Mouse (Mus musculus): Measurements from ENCODE around the gene Nr2f1. TPM values are rescaled to one million over a fixed set of nuclear protein-coding genes. Genes with fewer than 3 reads are reported as not detected.
"Not testable (repeated sequence)": the region's sequence is repeated elsewhere in the genome, so short reads cannot be mapped to it uniquely, and the experiment has no call there.

Nr2f1 gene
- polyA plus RNA-seq (2015; fragmentation: Nextera tagmentation; extraction: Ambion mirVana), result 9.8 and 11.2 TPM in 2 replicates

GRCm38 (mm10) chr13:78199642-78200160 lies at the start of gene Nr2f1:
TSS of gene Nr2f1 (minus strand) at chr13:78199757.
- ATAC-seq (replicated peaks; ENCODE audit: low FRiP score, low read depth), result no peak
- Histone ChIP-seq H3K27me3 (ENCODE audit: insufficient read depth, low read length) (no peaks in the 10 kb centered on the region), H3K4me3 (replicated peaks; ENCODE audit: low read depth, low read length) (peak within 1 kb of the TSS; percentile 82), H3K9ac (ENCODE audit: low read depth, low read length) (peak within 1 kb of the TSS; percentile 89), H3K4me1 (replicated peaks; ENCODE audit: insufficient read depth, low read length) (peaks cover 14% of the 10 kb centered on the region; the same call in 1 of the 2 replicates), H3K4me2 (ENCODE audit: low read length) (peak within 1 kb of the TSS; percentile 92), H3K27ac (peak within 1 kb of the TSS; percentile 94), H3K9me3 (replicated peaks; ENCODE audit: low read length) (no peaks in the 10 kb centered on the region), H3K36me3 (ENCODE audit: insufficient read depth, low read length) (no peaks in the 10 kb centered on the region)
- TF ChIP-seq CTCF (IDR thresholded peaks at IDR 0.05; ENCODE audit: low read depth), result no peak
- DNase-seq (ENCODE audit: low spot score), result peak; percentile 56
- WGBS, result 2% methylated on average over 14 of the region's 14 CpGs

- no peak overlapping the region for H3K4me3 ChIP-seq (replicated peaks; ENCODE audit: low read depth, low read length)
- 88% methylated on average over 3 of the region's 3 CpGs for WGBS
- no peaks in the 10 kb centered on the region for H3K9me3 ChIP-seq (replicated peaks; ENCODE audit: low read length)
- no peaks in the 10 kb centered on the region for H3K4me1 ChIP-seq (replicated peaks; ENCODE audit: insufficient read depth, low read length)
- H3K9ac ChIP-seq (ENCODE audit: low read depth, low read length), result no peak overlapping the region
- no peak overlapping the region for H3K27ac ChIP-seq
- H3K4me2 ChIP-seq (ENCODE audit: low read length), result no peak overlapping the region
- ATAC-seq (replicated peaks; ENCODE audit: low FRiP score, low read depth) (no peak), DNase-seq (ENCODE audit: low spot score) (no peak)
- TF ChIP-seq CTCF (IDR thresholded peaks at IDR 0.05; ENCODE audit: low read depth), result no peak
- H3K36me3 ChIP-seq (ENCODE audit: insufficient read depth, low read length), result no peaks in the 10 kb centered on the region
- H3K27me3 ChIP-seq (ENCODE audit: insufficient read depth, low read length), result no peaks in the 10 kb centered on the region
These were observed 22.1 kb upstream of the Nr2f1 start for GRCm38 (mm10) chr13:78221680-78222079.

GRCm38 (mm10) chr13:78220238-78220637 lies 20.7 kb upstream of the Nr2f1 start:
- not testable (repeated sequence) for ATAC-seq (replicated peaks; ENCODE audit: low FRiP score, low read depth); H3K4me1 ChIP-seq (replicated peaks; ENCODE audit: insufficient read depth, low read length); H3K9me3 ChIP-seq (replicated peaks; ENCODE audit: low read length); H3K4me2 ChIP-seq (ENCODE audit: low read length); H3K4me3 ChIP-seq (replicated peaks; ENCODE audit: low read depth, low read length); H3K27ac ChIP-seq; DNase-seq (ENCODE audit: low spot score); H3K9ac ChIP-seq (ENCODE audit: low read depth, low read length); H3K27me3 ChIP-seq (ENCODE audit: insufficient read depth, low read length); H3K36me3 ChIP-seq (ENCODE audit: insufficient read depth, low read length)
- 95% methylated on average over 6 of the region's 6 CpGs for WGBS

- DNase-seq (ENCODE audit: low spot score) (no peak), ATAC-seq (replicated peaks; ENCODE audit: low FRiP score, low read depth) (no peak)
- peaks cover 5% of the 10 kb centered on the region; the same call in 1 of the 2 replicates for H3K4me1 ChIP-seq (replicated peaks; ENCODE audit: insufficient read depth, low read length)
- H3K4me3 ChIP-seq (replicated peaks; ENCODE audit: low read depth, low read length), result no peak overlapping the region
- peaks cover 5% of the 10 kb centered on the region; the same call in 1 of the 2 replicates for H3K27me3 ChIP-seq (ENCODE audit: insufficient read depth, low read length)
- no peaks in the 10 kb centered on the region for H3K9me3 ChIP-seq (replicated peaks; ENCODE audit: low read length)
- H3K9ac ChIP-seq (ENCODE audit: low read depth, low read length), result no peak overlapping the region
- 51% methylated on average over 2 of the region's 2 CpGs for WGBS
- H3K36me3 ChIP-seq (ENCODE audit: insufficient read depth, low read length), result no peaks in the 10 kb centered on the region
- TF ChIP-seq CTCF (IDR thresholded peaks at IDR 0.05; ENCODE audit: low read depth), result no peak
- H3K27ac ChIP-seq, result no peak overlapping the region
- H3K4me2 ChIP-seq (ENCODE audit: low read length), result no peak overlapping the region
These were observed 15.7 kb upstream of the Nr2f1 start for GRCm38 (mm10) chr13:78215223-78215622.

GRCm38 (mm10) chr13:78213155-78213554 lies 13.6 kb upstream of the Nr2f1 start:
- Histone ChIP-seq H3K4me2 (ENCODE audit: low read length) (no peak overlapping the region), H3K9me3 (replicated peaks; ENCODE audit: low read length) (no peaks in the 10 kb centered on the region), H3K27ac (no peak overlapping the region), H3K27me3 (ENCODE audit: insufficient read depth, low read length) (peaks cover 5% of the 10 kb centered on the region; the same call in 1 of the 2 replicates), H3K36me3 (ENCODE audit: insufficient read depth, low read length) (no peaks in the 10 kb centered on the region), H3K9ac (ENCODE audit: low read depth, low read length) (no peak overlapping the region), H3K4me1 (replicated peaks; ENCODE audit: insufficient read depth, low read length) (peaks cover 8% of the 10 kb centered on the region; the same call in 1 of the 2 replicates), H3K4me3 (replicated peaks; ENCODE audit: low read depth, low read length) (no peak overlapping the region)
- DNase-seq (ENCODE audit: low spot score), result no peak
- WGBS, result 58% methylated on average over 2 of the region's 2 CpGs
- no peak for TF ChIP-seq CTCF (IDR thresholded peaks at IDR 0.05; ENCODE audit: low read depth)
- ATAC-seq (replicated peaks; ENCODE audit: low FRiP score, low read depth), result no peak

- TF ChIP-seq CTCF (IDR thresholded peaks at IDR 0.05; ENCODE audit: low read depth), result no peak
- 58% methylated on average over 15 of the region's 15 CpGs for WGBS
These were observed 12.6 kb upstream of the Nr2f1 start for GRCm38 (mm10) chr13:78212111-78212510.

More at GRCm38 (mm10) chr13:78212111-78212510, 12.6 kb upstream of the Nr2f1 start:
- Histone ChIP-seq H3K9ac (ENCODE audit: low read depth, low read length) (no peak overlapping the region), H3K27ac (no peak overlapping the region), H3K36me3 (ENCODE audit: insufficient read depth, low read length) (no peaks in the 10 kb centered on the region), H3K27me3 (ENCODE audit: insufficient read depth, low read length) (peaks cover 5% of the 10 kb centered on the region; the same call in 1 of the 2 replicates), H3K4me3 (replicated peaks; ENCODE audit: low read depth, low read length) (no peak overlapping the region), H3K4me2 (ENCODE audit: low read length) (no peak overlapping the region), H3K9me3 (replicated peaks; ENCODE audit: low read length) (no peaks in the 10 kb centered on the region), H3K4me1 (replicated peaks; ENCODE audit: insufficient read depth, low read length) (peaks cover 8% of the 10 kb centered on the region; the same call in 1 of the 2 replicates)
- ATAC-seq (replicated peaks; ENCODE audit: low FRiP score, low read depth), result no peak
- no peak for DNase-seq (ENCODE audit: low spot score)
